Mouse (Mus musculus) leukemia stem cell, adult 10-12 weeks (primary cell): ENCODE data around the gene Icos. TPM values are rescaled to one million over a fixed set of nuclear protein-coding genes. Genes with fewer than 3 reads are reported as not detected.

Source experiments
- polyA plus RNA-seq: library from polyadenylated mRNA; stranded (reverse); fragments of >175 nt; gene quantifications from 2 replicates; pipeline ENCODE4 v1.2.3, GENCODE M21; 2012; ENCODE audit warnings: low replicate concordance

Gene Icos
- 0.69 TPM in 1 of 2 replicates, not detected in the other for polyA plus RNA-seq

GRCm38 (mm10) chr1:60977641-60978040 is at the start of gene Icos:
Gene Icos, plus strand, starts transcription at chr1:60977927.

Other genes starting within 250 kb of the Icos start
- gene Ctla4, start 90.9 kb upstream of the Icos start, polyA plus RNA-seq = 0.22 TPM in 1 of 2 replicates, not detected in the other